Mouse (Mus musculus): Measurements from ENCODE around the gene H2afy2.
A peak's percentile ranks its signal among the peaks of the same experiment; 100 is the strongest.

The H2afy2 gene

GRCm38 (mm10) chr10:61784414-61784813 lies 467 bp upstream of the H2afy2 start:
- DNase-seq (ENCODE audit: low read depth, low spot score) = no peak

DNA sequence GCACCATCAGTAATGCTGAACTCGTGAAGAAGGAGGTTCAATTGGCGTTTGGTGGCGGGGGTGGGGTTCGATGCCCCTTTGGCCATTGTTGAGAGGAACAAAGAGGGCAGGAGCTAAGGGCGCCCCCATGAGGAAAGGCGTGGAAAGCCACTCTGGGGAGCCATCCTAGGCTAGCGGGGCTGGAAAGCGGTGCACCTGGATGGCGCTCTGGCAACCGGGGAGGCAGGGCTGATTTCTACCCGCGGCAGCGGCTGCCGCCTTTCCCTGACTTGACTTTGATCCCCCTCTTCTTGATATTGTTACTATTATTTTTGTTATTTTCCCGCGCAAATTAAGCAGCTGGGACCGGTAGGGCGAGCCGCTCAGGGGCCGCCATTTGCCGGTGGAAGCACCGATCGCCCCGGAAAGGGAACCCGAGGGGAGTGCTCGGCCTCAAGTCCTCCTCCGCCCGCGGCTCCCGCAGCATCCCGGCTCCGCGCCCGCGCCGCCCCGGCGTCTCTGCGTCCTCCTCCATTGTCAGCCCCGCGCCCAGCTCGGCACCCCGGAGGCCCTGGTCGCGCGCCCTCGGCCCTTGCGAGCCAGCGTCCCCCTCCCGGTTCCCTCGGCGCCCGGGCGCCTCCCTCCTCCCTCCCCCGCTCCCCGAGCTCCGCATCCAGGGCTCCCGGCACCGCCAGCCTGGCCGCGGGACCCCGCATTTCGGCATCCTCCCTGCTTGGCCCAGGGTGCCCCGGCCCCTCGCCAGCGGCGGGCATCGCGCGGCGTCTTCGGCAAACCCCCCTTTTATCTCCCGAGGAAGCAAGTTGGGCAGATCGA lies 942 bp downstream of the H2afy2 start:
- DNase-seq (ENCODE audit: low read depth, low spot score) = peak; percentile 85

DNA sequence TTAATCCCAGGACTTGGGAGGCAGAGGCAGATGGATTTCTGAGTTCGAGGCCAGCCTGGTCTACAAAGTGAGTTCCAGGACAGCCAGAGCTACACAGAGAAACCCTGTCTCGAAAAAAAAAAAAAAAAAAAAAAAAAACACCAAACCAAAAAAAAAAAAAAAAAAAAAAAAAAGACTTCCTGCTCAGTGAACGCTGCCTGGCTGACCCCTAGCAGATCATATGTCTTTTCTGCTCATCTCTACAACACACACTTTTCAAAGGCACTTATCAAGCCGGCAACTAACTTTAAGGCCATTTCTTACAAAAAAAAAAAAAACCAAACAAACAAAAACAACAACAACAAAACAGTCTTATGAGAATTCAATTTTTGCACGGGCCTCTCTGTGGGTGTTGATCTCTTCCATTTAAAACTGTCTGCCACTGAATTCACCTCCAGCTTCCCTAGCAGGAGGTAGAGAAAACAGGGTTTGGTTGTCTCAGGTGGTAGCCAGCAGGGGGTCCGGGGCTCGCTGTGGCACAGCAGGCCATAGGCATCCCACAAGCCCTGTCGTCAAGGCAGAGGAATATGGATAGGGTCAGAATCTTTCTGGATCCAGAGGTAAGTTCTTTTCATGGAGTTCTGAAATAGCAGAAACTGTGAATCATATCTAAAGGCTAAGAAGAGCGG lies 2.4 kb downstream of the H2afy2 start:
- DNase-seq (ENCODE audit: low read depth, low spot score) = peak; percentile 23

- no peak for DNase-seq (ENCODE audit: low read depth, low spot score)
Observed at GRCm38 (mm10) chr10:61766806-61767205, 17.1 kb downstream of the H2afy2 start.

- DNase-seq (ENCODE audit: low read depth, low spot score) = peak; percentile 29
Observed at GRCm38 (mm10) chr10:61765558-61765957, 18.4 kb downstream of the H2afy2 start.

- no peak for DNase-seq (ENCODE audit: low read depth, low spot score)
Observed at GRCm38 (mm10) chr10:61764689-61765088, 19.3 kb downstream of the H2afy2 start.

- peak; percentile 39 for DNase-seq (ENCODE audit: low read depth, low spot score)
Observed at GRCm38 (mm10) chr10:61759869-61760268, 24.1 kb downstream of the H2afy2 start.

DNA sequence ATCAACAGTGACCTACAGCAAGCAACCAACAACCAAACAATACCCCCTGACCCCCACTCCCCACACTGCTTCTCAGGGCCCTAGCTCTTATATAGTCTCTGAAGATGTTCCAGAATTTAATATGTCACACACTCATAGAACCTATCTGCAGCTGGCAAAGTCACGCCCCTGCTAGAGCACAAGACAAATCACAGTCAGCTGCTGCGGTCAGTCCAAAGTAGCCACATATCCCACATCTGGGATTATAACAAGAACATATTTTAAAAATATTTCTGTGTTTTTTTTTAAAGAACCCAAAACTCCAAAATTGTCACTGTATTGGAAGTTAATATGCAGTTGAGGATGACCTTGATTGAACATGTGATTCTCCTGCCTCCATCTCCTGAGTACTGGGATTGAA lies 25.0 kb downstream of the H2afy2 start:
- DNase-seq (ENCODE audit: low read depth, low spot score) = no peak

DNA sequence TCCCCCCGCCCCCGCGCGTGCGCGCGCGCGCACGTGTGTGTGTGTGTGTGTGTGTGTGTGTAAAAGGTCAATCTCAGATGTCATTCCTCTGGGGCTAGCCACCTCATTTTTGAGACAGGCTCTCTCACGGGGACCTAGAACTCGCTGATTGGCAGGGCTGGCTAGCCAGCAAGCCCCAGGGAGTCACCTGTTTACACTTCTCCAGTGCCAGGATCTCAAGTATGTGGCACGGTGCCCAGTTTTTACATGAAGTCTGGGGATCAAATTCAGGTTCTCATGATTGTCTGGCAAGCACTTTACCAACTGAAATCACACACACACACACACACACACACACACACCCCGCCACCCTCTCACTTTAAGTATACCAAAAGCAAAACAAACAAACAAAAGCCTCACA lies 26.9 kb downstream of the H2afy2 start:
- no peak for DNase-seq (ENCODE audit: low read depth, low spot score)

- DNase-seq (ENCODE audit: low read depth, low spot score) = peak; percentile 89
Observed at GRCm38 (mm10) chr10:61753071-61753470, 30.9 kb downstream of the H2afy2 start.

DNA sequence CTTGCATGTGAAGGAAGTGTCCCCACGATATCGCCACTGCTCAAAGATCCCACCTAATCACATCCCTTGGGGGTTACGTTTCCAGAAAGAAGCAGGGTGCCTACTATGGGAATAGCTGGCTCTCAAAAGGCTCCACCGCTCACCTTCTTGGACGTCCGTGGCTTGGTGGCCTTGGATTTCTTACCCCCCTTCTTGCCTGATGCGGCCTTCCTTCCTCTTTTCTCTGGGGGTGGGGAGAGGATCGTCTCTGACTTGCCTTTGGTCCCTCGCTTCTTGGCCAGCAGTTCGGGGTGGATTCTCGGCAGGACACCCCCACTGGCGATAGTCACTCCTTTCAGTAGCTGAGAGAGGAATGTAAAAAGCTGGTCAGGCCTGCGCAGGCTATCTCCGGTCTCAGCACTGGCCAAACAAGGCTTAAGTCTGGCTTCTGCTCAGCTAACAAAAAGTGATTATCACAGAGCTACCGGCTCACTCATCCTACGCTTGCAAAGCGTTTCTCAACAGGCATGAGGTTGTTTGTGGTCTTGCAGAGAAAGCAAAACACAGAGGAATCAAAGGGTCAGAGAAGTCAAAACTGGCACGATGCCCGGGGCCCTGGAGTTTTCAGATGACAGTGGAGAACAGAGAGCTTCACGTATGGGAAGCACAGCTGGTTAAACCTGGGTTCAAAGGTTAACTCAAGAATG lies 32.3 kb downstream of the H2afy2 start:
- no peak for DNase-seq (ENCODE audit: low read depth, low spot score)

GRCm38 (mm10) chr10:61750014-61750413 lies 33.9 kb downstream of the H2afy2 start:
- peak; percentile 84 for DNase-seq (ENCODE audit: low read depth, low spot score)

GRCm38 (mm10) chr10:61747302-61747701 lies 36.6 kb downstream of the H2afy2 start:
- DNase-seq (ENCODE audit: low read depth, low spot score) = no peak

GRCm38 (mm10) chr10:61745133-61745532 lies 38.8 kb downstream of the H2afy2 start:
- DNase-seq (ENCODE audit: low read depth, low spot score) = peak; percentile 78

DNA sequence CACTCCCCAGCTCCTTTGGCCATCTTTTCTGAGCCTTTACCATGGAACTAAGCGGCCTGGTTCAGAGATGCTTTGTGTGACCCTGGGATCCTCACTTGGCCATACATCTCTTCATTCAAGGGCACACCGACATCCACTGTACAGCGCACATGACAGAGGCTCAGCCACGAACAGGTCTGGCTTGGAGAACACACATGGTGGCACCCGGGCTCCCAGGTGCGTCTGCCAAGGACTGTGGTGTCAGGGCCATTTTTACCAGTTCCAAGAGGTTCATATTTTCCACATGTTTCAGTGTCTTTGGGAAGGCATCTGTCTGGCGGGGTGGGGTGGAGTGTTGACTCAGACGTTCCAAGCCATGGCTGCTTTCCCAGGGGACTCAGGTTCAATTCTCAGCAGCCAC lies 41.6 kb downstream of the H2afy2 start:
- DNase-seq (ENCODE audit: low read depth, low spot score) = no peak

DNA sequence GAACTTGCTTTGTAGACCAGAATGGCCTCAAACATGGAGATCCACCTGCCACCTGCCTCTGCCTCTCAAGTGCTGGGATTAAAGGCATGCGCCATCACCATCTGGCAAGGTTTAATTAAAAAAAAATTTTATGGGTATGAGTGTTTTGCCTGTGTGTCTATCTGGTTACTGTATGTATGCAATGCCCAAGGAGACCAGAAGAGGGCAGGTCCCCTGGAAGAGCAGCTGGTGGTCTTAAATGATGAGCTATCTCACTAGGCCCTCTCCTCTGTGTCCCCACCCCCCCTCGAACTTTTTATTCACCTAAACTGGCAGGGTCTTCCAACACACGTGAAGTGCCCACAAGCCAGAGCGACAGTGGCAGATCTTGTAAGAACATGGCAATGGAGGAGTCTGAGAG lies 42.1 kb downstream of the H2afy2 start:
- DNase-seq (ENCODE audit: low read depth, low spot score) = peak; percentile 36

- no peak for DNase-seq (ENCODE audit: low read depth, low spot score)
Observed at GRCm38 (mm10) chr10:61741306-61741705, 42.6 kb downstream of the H2afy2 start.

GRCm38 (mm10) chr10:61738126-61738525 lies 45.8 kb downstream of the H2afy2 start:
- DNase-seq (ENCODE audit: low read depth, low spot score) = no peak

- no peak for DNase-seq (ENCODE audit: low read depth, low spot score)
Observed at GRCm38 (mm10) chr10:61737537-61737936, 46.4 kb downstream of the H2afy2 start.

DNA sequence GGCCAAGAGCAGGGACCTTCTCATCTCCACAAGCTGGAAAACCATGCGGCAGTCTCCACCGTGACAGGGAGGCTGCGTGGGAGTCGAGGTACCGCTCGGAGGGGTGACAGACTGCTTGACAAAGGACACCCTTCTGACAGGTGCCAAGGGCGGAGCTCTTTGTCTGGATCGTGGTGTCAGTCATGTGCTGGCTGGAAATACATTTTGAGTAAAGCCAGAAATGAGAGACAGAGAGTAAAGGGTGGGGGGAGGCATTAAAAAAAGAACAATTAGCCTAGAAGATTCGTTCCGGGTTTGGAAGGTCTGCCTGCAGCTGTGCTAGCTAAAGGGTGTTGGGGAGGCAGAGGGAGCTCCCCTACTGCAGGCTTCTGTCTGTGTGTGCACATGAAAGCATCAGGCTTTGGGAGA lies 47.3 kb downstream of the H2afy2 start:
- DNase-seq (ENCODE audit: low read depth, low spot score) = no peak

DNA sequence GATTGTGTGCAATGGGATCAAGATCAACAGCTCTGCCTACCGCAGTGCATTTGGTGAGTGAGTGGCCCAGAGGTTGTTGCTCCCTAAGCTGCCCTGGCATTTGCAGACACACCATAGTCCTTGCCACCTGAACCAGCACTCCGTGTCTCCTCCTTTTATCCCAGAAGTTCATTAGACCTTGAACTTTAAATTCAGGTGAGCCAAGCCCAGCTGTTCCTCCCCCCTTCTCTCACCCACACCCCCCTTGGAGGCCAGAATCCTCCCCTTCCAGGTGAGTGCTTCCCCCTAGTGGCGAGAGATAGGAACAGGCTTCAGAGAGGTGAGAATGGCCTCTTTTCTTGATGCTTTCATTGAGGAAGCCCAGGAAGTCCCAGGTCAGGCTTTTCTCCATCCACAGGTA lies 49.6 kb downstream of the H2afy2 start:
- peak; percentile 76 for DNase-seq (ENCODE audit: low read depth, low spot score)

- peak; percentile 55 for DNase-seq (ENCODE audit: low read depth, low spot score)
Observed at GRCm38 (mm10) chr10:61730171-61730570, 53.8 kb downstream of the H2afy2 start.

- DNase-seq (ENCODE audit: low read depth, low spot score) = no peak
Observed at GRCm38 (mm10) chr10:61729181-61729580, 54.8 kb downstream of the H2afy2 start.

All from R1 (cell line).